Mouse (Mus musculus): Measurements from ENCODE around the gene Zfp385b. TPM values are rescaled to one million over a fixed set of nuclear protein-coding genes. Genes with fewer than 3 reads are reported as not detected.

The Zfp385b gene
- polyA plus RNA-seq (2012; rRNA removed), result 22.3 and 36.2 TPM in 2 replicates

GRCm38 (mm10) chr2:77819539-77819938 lies at the start of gene Zfp385b:
Zfp385b (minus strand) TSS chr2:77819639.

Other genes with a start within 250 kb of the Zfp385b start
- 2.3 and 3.2 TPM in 2 replicates for gene Cwc22, start 126.7 kb upstream of the Zfp385b start, polyA plus RNA-seq (2012; rRNA removed)

Data from ovary, adult 2 months (tissue).